Mouse (Mus musculus): Measurements from ENCODE around the gene Dydc2. TPM values are rescaled to one million over a fixed set of nuclear protein-coding genes. Genes with fewer than 3 reads are reported as not detected.

The Dydc2 gene
- total RNA-seq, 1 experiment: not detected

DNA sequence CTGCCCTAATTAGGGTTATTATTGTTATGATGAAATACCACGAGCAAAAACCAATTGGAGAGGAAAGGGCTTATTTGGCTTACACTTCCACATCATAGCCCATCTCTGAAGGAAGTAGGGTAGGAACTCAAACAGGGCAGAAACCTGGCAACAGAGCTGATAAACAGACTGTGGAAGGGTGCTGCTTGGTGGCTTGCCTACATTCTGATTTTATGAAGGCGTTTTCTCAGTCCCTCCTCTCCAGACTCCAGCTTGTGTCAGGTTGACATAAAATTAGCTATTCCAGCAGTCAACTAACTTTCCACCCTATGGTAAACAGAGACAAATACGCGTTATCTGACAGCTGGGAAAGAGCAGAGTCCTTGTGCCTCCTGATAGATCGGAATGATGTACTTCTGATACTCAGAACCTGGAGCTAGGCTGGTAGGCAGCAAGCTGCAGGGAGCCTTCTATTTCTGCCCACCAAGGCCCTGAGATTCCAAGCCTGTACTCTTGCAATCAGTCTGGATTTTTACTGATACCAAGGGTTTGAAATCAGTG, 54.2 kb downstream of the Dydc2 start:
- in situ Hi-C loops (cut with MboI; ENCODE audit: low sequenced_read_pairs in 2 of 2, unreplicated experiment in 2 of 2): no loop called here
- H3K4me3 ChIP-seq (ENCODE audit: insufficient read depth in 1 of 2, low read depth in 1 of 2, low read length in 2 of 2, poor library complexity in 1 of 2, severe bottlenecking in 1 of 2): no peak overlapping the region
- no peaks in the 10 kb centered on the region for H3K36me3 ChIP-seq (ENCODE audit: control insufficient read depth, insufficient read depth, low read length, poor library complexity, severe bottlenecking)
- H3K9me3 ChIP-seq (ENCODE audit: control insufficient read depth, insufficient read depth, low read depth, low read length): no peaks in the 10 kb centered on the region
- peaks cover 0 to 4% of the 10 kb centered on the region in 2 experiments; a peak in 1 of 4 replicates for H3K4me1 ChIP-seq (ENCODE audit: control insufficient read depth in 2 of 2, insufficient read depth in 2 of 2, low read length in 2 of 2, poor library complexity in 1 of 2)
- H3K9ac ChIP-seq (ENCODE audit: insufficient read depth, low read depth, low read length, poor library complexity, severe bottlenecking): no peak overlapping the region
- TF ChIP-seq MAFK (IDR thresholded peaks at IDR 0.05; ENCODE audit: insufficient read depth, low read depth, low read length) (no peak), HCFC1 (IDR thresholded peaks at IDR 0.05; ENCODE audit: borderline replicate concordance, insufficient read depth, low read length) (no peak), ZNF384 (IDR thresholded peaks at IDR 0.05; ENCODE audit: low read depth, low read length) (no peak), ZC3H11A (IDR thresholded peaks at IDR 0.05; ENCODE audit: borderline replicate concordance, low read depth, low read length) (no peak), CHD2 (IDR thresholded peaks at IDR 0.05; ENCODE audit: low read depth, low read length) (no peak)
- H3K27ac ChIP-seq (ENCODE audit: insufficient read depth, low read depth, low read length, poor library complexity, severe bottlenecking): no peak overlapping the region
- no peak for DNase-seq (ENCODE audit: low read depth, low spot score)

DNA sequence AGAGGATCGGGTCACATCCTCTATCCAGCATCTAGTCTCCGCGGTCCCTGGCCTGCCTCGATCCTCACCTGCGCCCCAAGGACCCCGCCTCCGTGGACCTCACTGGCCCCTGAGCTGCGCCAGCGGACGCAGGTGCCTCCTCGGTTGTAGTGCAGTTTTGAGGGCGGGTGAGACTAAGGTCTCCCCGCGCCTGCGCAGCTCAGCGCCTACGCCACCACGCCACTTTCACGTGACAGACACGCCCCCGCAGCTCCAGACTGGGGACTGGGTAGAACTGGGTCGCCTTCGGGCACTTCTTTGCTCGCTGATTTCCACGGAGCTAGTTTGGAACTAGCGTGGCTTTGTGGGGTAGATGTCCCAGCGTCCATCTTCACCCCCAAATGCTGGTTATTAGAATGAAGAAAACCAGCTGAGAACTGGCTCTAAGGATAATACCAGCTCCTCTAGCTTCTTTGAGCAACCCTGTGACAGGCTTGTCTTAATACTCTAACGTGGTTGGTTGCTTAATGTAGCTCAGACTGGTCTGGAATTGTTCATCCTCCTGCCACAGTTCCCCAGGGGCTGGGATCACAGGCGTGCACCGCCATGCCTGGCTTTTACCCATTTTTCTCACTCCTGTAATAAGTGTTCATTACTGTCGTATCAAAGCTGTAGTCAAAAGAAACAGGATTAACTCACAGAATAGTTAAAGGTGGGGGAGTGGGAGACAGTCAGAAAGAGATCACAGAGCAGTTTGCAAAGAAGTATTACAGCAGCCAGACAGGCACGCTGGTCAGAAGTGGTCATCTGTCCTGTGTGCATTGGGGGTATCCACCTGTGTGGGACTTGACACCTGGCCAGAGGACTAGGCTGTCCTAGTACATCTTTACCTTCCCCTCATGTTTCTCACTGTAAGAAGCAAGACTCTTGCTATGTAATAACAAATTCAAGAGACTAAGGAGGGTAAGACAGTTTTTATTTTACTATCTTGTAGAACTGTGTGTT, 55.1 kb downstream of the Dydc2 start, which contains the start of gene Fam213a:
Gene Fam213a, minus strand, starts transcription at position 159 of the 984 bp plus-strand sequence.
- Histone ChIP-seq H3K27ac (ENCODE audit: insufficient read depth, low read depth, low read length, poor library complexity, severe bottlenecking) (no peak within 1 kb of the TSS), H3K9ac (ENCODE audit: insufficient read depth, low read depth, low read length, poor library complexity, severe bottlenecking) (peak within 1 kb of the TSS; percentile 72), H3K4me3 (ENCODE audit: insufficient read depth in 1 of 2, low read depth in 1 of 2, low read length in 2 of 2, poor library complexity in 1 of 2, severe bottlenecking in 1 of 2) (peak within 1 kb of the TSS; percentile 62 to 65), H3K9me3 (ENCODE audit: control insufficient read depth, insufficient read depth, low read depth, low read length) (no peaks in the 10 kb centered on the region), H3K36me3 (ENCODE audit: control insufficient read depth, insufficient read depth, low read length, poor library complexity, severe bottlenecking) (no peaks in the 10 kb centered on the region), H3K4me1 (ENCODE audit: control insufficient read depth in 2 of 2, insufficient read depth in 2 of 2, low read length in 2 of 2, poor library complexity in 1 of 2) (peaks cover 0 to 4% of the 10 kb centered on the region in 2 experiments; a peak in 1 of 4 replicates)
- in situ Hi-C loops (cut with MboI; ENCODE audit: low sequenced_read_pairs in 2 of 2, unreplicated experiment in 2 of 2): no loop called here
- DNase-seq (ENCODE audit: low read depth, low spot score): peak; percentile 67
- no peak for TF ChIP-seq CHD2 (IDR thresholded peaks at IDR 0.05; ENCODE audit: low read depth, low read length)
- TF ChIP-seq MAFK (IDR thresholded peaks at IDR 0.05; ENCODE audit: insufficient read depth, low read depth, low read length): no peak
- no peak for TF ChIP-seq ZC3H11A (IDR thresholded peaks at IDR 0.05; ENCODE audit: borderline replicate concordance, low read depth, low read length)
- no peak for TF ChIP-seq ZNF384 (IDR thresholded peaks at IDR 0.05; ENCODE audit: low read depth, low read length)
- no peak for TF ChIP-seq HCFC1 (IDR thresholded peaks at IDR 0.05; ENCODE audit: borderline replicate concordance, insufficient read depth, low read length)

DNA sequence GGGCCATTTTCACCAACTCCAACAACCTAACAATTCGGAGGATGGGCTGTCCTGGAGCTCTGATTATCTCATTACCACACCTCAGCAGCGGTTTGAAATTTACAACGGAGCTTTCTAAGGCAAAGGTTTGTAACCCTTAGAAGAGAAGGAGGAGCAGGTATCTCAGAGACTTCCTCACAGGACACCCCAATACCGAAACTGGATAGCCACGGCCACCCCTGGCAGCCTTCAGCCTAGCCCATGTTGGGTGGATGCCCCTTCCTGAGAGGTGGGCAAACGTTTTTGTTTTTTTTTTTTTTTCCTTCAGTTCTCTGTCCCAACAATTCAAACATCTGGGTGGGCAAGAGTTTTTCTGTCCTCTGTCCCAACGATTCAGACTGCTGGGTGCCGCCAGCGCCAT, 55.9 kb downstream of the Dydc2 start:
- H3K9ac ChIP-seq (ENCODE audit: insufficient read depth, low read depth, low read length, poor library complexity, severe bottlenecking): peak overlapping the region; percentile 72
- in situ Hi-C loops (cut with MboI; ENCODE audit: low sequenced_read_pairs in 2 of 2, unreplicated experiment in 2 of 2): no loop called here
- H3K27ac ChIP-seq (ENCODE audit: insufficient read depth, low read depth, low read length, poor library complexity, severe bottlenecking): no peak overlapping the region

DNA sequence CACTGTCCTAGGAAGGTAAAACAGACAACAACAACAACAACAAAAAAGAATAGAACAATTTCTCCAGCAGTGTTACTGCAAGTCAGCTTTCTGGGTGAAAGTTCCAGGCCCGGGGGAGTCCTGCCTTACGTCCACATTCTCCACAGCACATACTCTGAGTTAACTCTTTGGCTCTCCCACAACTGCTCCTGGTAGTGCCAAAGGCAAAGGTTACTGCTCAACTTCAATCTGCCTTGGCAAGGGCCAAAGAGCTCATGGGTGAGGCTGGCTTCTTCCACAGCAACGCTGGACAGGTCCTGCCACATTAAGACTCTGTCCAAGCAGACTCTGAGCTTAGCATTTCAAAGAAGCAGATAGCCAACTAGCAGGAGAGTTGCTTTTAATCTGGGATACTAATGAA, 57.1 kb downstream of the Dydc2 start:
- TF ChIP-seq ZC3H11A (IDR thresholded peaks at IDR 0.05; ENCODE audit: borderline replicate concordance, low read depth, low read length): no peak
- no peak for TF ChIP-seq HCFC1 (IDR thresholded peaks at IDR 0.05; ENCODE audit: borderline replicate concordance, insufficient read depth, low read length)
- Histone ChIP-seq H3K4me1 (ENCODE audit: control insufficient read depth in 2 of 2, insufficient read depth in 2 of 2, low read length in 2 of 2, poor library complexity in 1 of 2) (peaks cover 0 to 4% of the 10 kb centered on the region in 2 experiments; a peak in 1 of 4 replicates), H3K9me3 (ENCODE audit: control insufficient read depth, insufficient read depth, low read depth, low read length) (no peaks in the 10 kb centered on the region), H3K4me3 (ENCODE audit: insufficient read depth in 1 of 2, low read depth in 1 of 2, low read length in 2 of 2, poor library complexity in 1 of 2, severe bottlenecking in 1 of 2) (no peak overlapping the region), H3K36me3 (ENCODE audit: control insufficient read depth, insufficient read depth, low read length, poor library complexity, severe bottlenecking) (no peaks in the 10 kb centered on the region), H3K9ac (ENCODE audit: insufficient read depth, low read depth, low read length, poor library complexity, severe bottlenecking) (no peak overlapping the region), H3K27ac (ENCODE audit: insufficient read depth, low read depth, low read length, poor library complexity, severe bottlenecking) (no peak overlapping the region)
- in situ Hi-C loops (cut with MboI; ENCODE audit: low sequenced_read_pairs in 2 of 2, unreplicated experiment in 2 of 2): no loop called here
- DNase-seq (ENCODE audit: low read depth, low spot score): no peak

More for the DNA sequence above, 55.9 kb downstream of the Dydc2 start:
- Histone ChIP-seq H3K4me3 (ENCODE audit: insufficient read depth in 1 of 2, low read depth in 1 of 2, low read length in 2 of 2, poor library complexity in 1 of 2, severe bottlenecking in 1 of 2) (peak overlapping the region; percentile 62 to 65), H3K36me3 (ENCODE audit: control insufficient read depth, insufficient read depth, low read length, poor library complexity, severe bottlenecking) (no peaks in the 10 kb centered on the region), H3K9me3 (ENCODE audit: control insufficient read depth, insufficient read depth, low read depth, low read length) (no peaks in the 10 kb centered on the region), H3K4me1 (ENCODE audit: control insufficient read depth in 2 of 2, insufficient read depth in 2 of 2, low read length in 2 of 2, poor library complexity in 1 of 2) (peaks cover 0 to 4% of the 10 kb centered on the region in 2 experiments; a peak in 1 of 4 replicates)
- no peak for DNase-seq (ENCODE audit: low read depth, low spot score)
- TF ChIP-seq MAFK (IDR thresholded peaks at IDR 0.05; ENCODE audit: insufficient read depth, low read depth, low read length) (no peak), HCFC1 (IDR thresholded peaks at IDR 0.05; ENCODE audit: borderline replicate concordance, insufficient read depth, low read length) (no peak), CHD2 (IDR thresholded peaks at IDR 0.05; ENCODE audit: low read depth, low read length) (no peak), ZNF384 (IDR thresholded peaks at IDR 0.05; ENCODE audit: low read depth, low read length) (no peak), ZC3H11A (IDR thresholded peaks at IDR 0.05; ENCODE audit: borderline replicate concordance, low read depth, low read length) (no peak)
